Mouse (Mus musculus) hindbrain, embryonic 11.5 days (tissue): ENCODE results near the gene Shroom1. TPM values are rescaled to one million over a fixed set of nuclear protein-coding genes. Genes with fewer than 3 reads are reported as not detected.
A peak's percentile ranks its signal among the peaks of the same experiment; 100 is the strongest.

Experiments used
- ATAC-seq: fragments of 200-750 bp; cut with Nextera tagmentation; 2 replicates; pipeline ENCODE4 v1.8.0; 2017; ENCODE audit warnings: mild to moderate bottlenecking, moderate TSS enrichment, moderate library complexity; ENCODE audit not compliant: low FRiP score
- DNase-seq: peaks from one replicate; pipeline ENCODE4 v3.0.0-alpha.2; 2015; ENCODE audit warnings: low spot score
- H3K27ac ChIP-seq: fragments of 300-500 bp; sonication (generic); 2 replicates; pipeline ENCODE4 v1.5.1; 2014; ENCODE audit warnings: mild to moderate bottlenecking, low read depth, low read length
- H3K27me3 ChIP-seq: fragments of 300-500 bp; sonication (generic); 2 replicates; pipeline ENCODE4 v1.6.1; 2014; ENCODE audit warnings: mild to moderate bottlenecking, low read length, moderate library complexity, mixed read lengths; ENCODE audit not compliant: control insufficient read depth, insufficient read depth
- H3K36me3 ChIP-seq: fragments of 300-500 bp; sonication (generic); 2 replicates; pipeline ENCODE4 v1.6.1; 2014; ENCODE audit warnings: mild to moderate bottlenecking, low read length, moderate library complexity, mixed read lengths; ENCODE audit not compliant: control insufficient read depth, insufficient read depth
- H3K4me1 ChIP-seq: fragments of 300-500 bp; sonication (generic); replicated peaks from 2 replicates; pipeline ENCODE4 v1.6.1; 2014; ENCODE audit warnings: low read length, mixed read lengths; ENCODE audit not compliant: control insufficient read depth, insufficient read depth
- H3K4me2 ChIP-seq: fragments of 300-500 bp; sonication (generic); replicated peaks from 2 replicates; pipeline ENCODE4 v1.6.1; 2014; ENCODE audit warnings: mild to moderate bottlenecking, low read depth, low read length
- H3K4me3 ChIP-seq: fragments of 300-500 bp; sonication (generic); 2 replicates; pipeline ENCODE4 v1.5.1; 2014; ENCODE audit warnings: low read depth, low read length
- H3K9ac ChIP-seq: fragments of 300-500 bp; sonication (generic); 2 replicates; pipeline ENCODE4 v1.6.1; 2014; ENCODE audit warnings: low read depth, low read length
- H3K9me3 ChIP-seq: fragments of 300-500 bp; sonication (generic); 2 replicates; pipeline ENCODE4 v1.6.1; 2016; ENCODE audit warnings: low read length; ENCODE audit not compliant: control insufficient read depth
- WGBS: fragments of 180-500 bp; shearing (Covaris S2); extraction: QIAGEN DNeasy Blood & Tissue Kit; methylation state at CpG from one replicate; pipeline ENCODE4 v1.1.7; 2014; 5-methylcytosine and 5-hydroxymethylcytosine counted together
- polyA plus RNA-seq: library from polyadenylated mRNA; unstranded; fragments of >200 nt; fragmentation: Nextera tagmentation; extraction: Ambion mirVana; gene quantifications from 2 replicates; pipeline ENCODE4 v1.2.1, GENCODE M21; 2014

Shroom1 gene
- polyA plus RNA-seq, 1 experiment from 2014 or later, result 2.9 TPM

GRCm38 (mm10) chr11:53435504-53435903, 21.5 kb upstream of the Shroom1 start:
- H3K4me3 ChIP-seq, result no peak overlapping the region
- 80% methylated on average over 8 of the region's 8 CpGs for WGBS

GRCm38 (mm10) chr11:53436338-53436737, 20.7 kb upstream of the Shroom1 start:
- DNase-seq, result no peak
- no peak overlapping the region for H3K4me2 ChIP-seq
- no peak for ATAC-seq
- no peaks in the 10 kb centered on the region for H3K4me1 ChIP-seq
- WGBS, result 89% methylated on average over 6 of the region's 6 CpGs
- no peaks in the 10 kb centered on the region for H3K36me3 ChIP-seq
- H3K9ac ChIP-seq, result no peak overlapping the region
- H3K9me3 ChIP-seq, result no peaks in the 10 kb centered on the region
- H3K27me3 ChIP-seq, result no peaks in the 10 kb centered on the region
- H3K4me3 ChIP-seq, result no peak overlapping the region
- no peak overlapping the region for H3K27ac ChIP-seq

More at GRCm38 (mm10) chr11:53435504-53435903, 21.5 kb upstream of the Shroom1 start:
- ATAC-seq (no peak), DNase-seq (no peak)
- Histone ChIP-seq H3K4me1 (no peaks in the 10 kb centered on the region), H3K9ac (no peak overlapping the region), H3K27ac (no peak overlapping the region), H3K36me3 (no peaks in the 10 kb centered on the region), H3K27me3 (no peaks in the 10 kb centered on the region), H3K9me3 (no peaks in the 10 kb centered on the region), H3K4me2 (no peak overlapping the region)

GRCm38 (mm10) chr11:53441921-53442320, 15.1 kb upstream of the Shroom1 start:
- DNase-seq (no peak), ATAC-seq (no peak)
- H3K27ac ChIP-seq, result 0 out of 2 replicates have a peak overlapping the region, but pooled peaks have one; percentile 10
- H3K4me1 ChIP-seq, result no peaks in the 10 kb centered on the region
- no peaks in the 10 kb centered on the region for H3K27me3 ChIP-seq
- H3K36me3 ChIP-seq, result no peaks in the 10 kb centered on the region
- H3K9me3 ChIP-seq, result no peaks in the 10 kb centered on the region
- H3K4me3 ChIP-seq, result no peak overlapping the region
- no peak overlapping the region for H3K9ac ChIP-seq
- no peak overlapping the region for H3K4me2 ChIP-seq
- 57% methylated on average over 12 of the region's 12 CpGs for WGBS

GRCm38 (mm10) chr11:53443861-53444260, 13.1 kb upstream of the Shroom1 start:
- H3K9me3 ChIP-seq, result no peaks in the 10 kb centered on the region
- DNase-seq, result no peak
- no peak overlapping the region for H3K4me2 ChIP-seq
- H3K4me1 ChIP-seq, result no peaks in the 10 kb centered on the region
- H3K27me3 ChIP-seq, result no peaks in the 10 kb centered on the region
- 43% methylated on average over 6 of the region's 6 CpGs for WGBS
- no peak overlapping the region for H3K4me3 ChIP-seq
- H3K36me3 ChIP-seq, result no peaks in the 10 kb centered on the region
- no peak overlapping the region for H3K27ac ChIP-seq
- no peak overlapping the region for H3K9ac ChIP-seq
- no peak for ATAC-seq

GRCm38 (mm10) chr11:53445562-53445961, 11.4 kb upstream of the Shroom1 start:
- ATAC-seq, result no peak

GRCm38 (mm10) chr11:53446183-53446582, 10.8 kb upstream of the Shroom1 start:
- Histone ChIP-seq H3K9ac (no peak overlapping the region), H3K4me3 (no peak overlapping the region), H3K4me2 (no peak overlapping the region), H3K27ac (no peak overlapping the region), H3K4me1 (no peaks in the 10 kb centered on the region), H3K36me3 (no peaks in the 10 kb centered on the region), H3K9me3 (no peaks in the 10 kb centered on the region), H3K27me3 (no peaks in the 10 kb centered on the region)
- WGBS, result 89% methylated on average over 13 of the region's 13 CpGs
- ATAC-seq (no peak), DNase-seq (no peak)

More at GRCm38 (mm10) chr11:53445562-53445961, 11.4 kb upstream of the Shroom1 start:
- Histone ChIP-seq H3K36me3 (no peaks in the 10 kb centered on the region), H3K4me2 (no peak overlapping the region), H3K9me3 (no peaks in the 10 kb centered on the region), H3K9ac (no peak overlapping the region), H3K27me3 (no peaks in the 10 kb centered on the region), H3K4me3 (no peak overlapping the region), H3K27ac (no peak overlapping the region), H3K4me1 (no peaks in the 10 kb centered on the region)
- WGBS, result 65% methylated on average over 13 of the region's 13 CpGs
- DNase-seq, result no peak

GRCm38 (mm10) chr11:53447996-53448395, 9.0 kb upstream of the Shroom1 start:
- no peak overlapping the region for H3K4me3 ChIP-seq
- no peak overlapping the region for H3K9ac ChIP-seq
- DNase-seq, result no peak
- 89% methylated on average over 8 of the region's 8 CpGs for WGBS
- no peak overlapping the region for H3K27ac ChIP-seq
- H3K36me3 ChIP-seq, result no peaks in the 10 kb centered on the region
- no peaks in the 10 kb centered on the region for H3K27me3 ChIP-seq
- H3K4me1 ChIP-seq, result no peaks in the 10 kb centered on the region
- H3K4me2 ChIP-seq, result no peak overlapping the region
- ATAC-seq, result no peak
- no peaks in the 10 kb centered on the region for H3K9me3 ChIP-seq

GRCm38 (mm10) chr11:53448529-53448928, 8.5 kb upstream of the Shroom1 start:
- no peak for DNase-seq
- Histone ChIP-seq H3K9me3 (no peaks in the 10 kb centered on the region), H3K4me1 (no peaks in the 10 kb centered on the region), H3K27ac (no peak overlapping the region), H3K9ac (no peak overlapping the region), H3K27me3 (no peaks in the 10 kb centered on the region), H3K4me3 (no peak overlapping the region), H3K4me2 (no peak overlapping the region), H3K36me3 (no peaks in the 10 kb centered on the region)
- WGBS, result 91% methylated on average over 1 of the region's 1 CpGs
- no peak for ATAC-seq

- Histone ChIP-seq H3K4me2 (no peak overlapping the region), H3K9ac (no peak overlapping the region), H3K27ac (no peak overlapping the region), H3K36me3 (no peaks in the 10 kb centered on the region), H3K27me3 (no peaks in the 10 kb centered on the region), H3K4me1 (no peaks in the 10 kb centered on the region), H3K9me3 (no peaks in the 10 kb centered on the region), H3K4me3 (no peak overlapping the region)
- DNase-seq, result no peak
- 63% methylated on average over 15 of the region's 15 CpGs for WGBS
- ATAC-seq, result no peak
Observed at GRCm38 (mm10) chr11:53450070-53450705, 6.8 kb upstream of the Shroom1 start.
